Mouse (Mus musculus): Measurements from ENCODE around the gene Crym.

The Crym gene

GRCm38 (mm10) chr7:120201771-120202170 is at the start of gene Crym:
TSS of gene Crym (minus strand) at chr7:120202111.
- peak; percentile 18 to 53 for DNase-seq

GRCm38 (mm10) chr7:120241092-120241491 is 39.2 kb upstream of the Crym start:
- DNase-seq: peak in 1 of 2 experiments; percentile 8

DNA sequence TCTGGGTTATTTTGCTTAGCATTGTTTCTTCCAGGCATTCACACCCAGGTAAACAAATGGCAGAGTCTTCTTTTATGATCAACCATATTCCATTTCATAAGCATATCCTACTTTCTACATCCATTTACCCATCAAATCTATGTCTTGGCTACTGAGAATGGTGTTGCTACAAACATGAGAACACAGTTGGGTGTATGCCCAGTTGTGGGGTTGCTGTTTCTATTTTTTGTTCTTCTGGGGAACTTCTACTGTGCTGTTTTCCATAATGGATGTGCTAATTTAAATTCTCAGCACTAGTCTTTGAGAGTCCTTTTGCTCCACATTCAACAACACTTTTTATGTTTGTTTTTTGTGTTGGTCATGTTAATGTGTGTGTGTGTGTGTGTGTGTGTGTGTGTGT is 26.6 kb upstream of the Crym start:
- DNase-seq: no peak

- no peak for DNase-seq
These were observed 4.1 kb upstream of the Crym start for GRCm38 (mm10) chr7:120205989-120206388.

GRCm38 (mm10) chr7:120203789-120204188 is 1.9 kb upstream of the Crym start, which contains the start of gene Abca14:
TSS of gene Abca14 (plus strand) at chr7:120203961.
- DNase-seq: peak; percentile 89 to 91

- peak; percentile 80 to 89 for DNase-seq
These were observed 623 bp downstream of the Crym start for GRCm38 (mm10) chr7:120201231-120201744.

DNA sequence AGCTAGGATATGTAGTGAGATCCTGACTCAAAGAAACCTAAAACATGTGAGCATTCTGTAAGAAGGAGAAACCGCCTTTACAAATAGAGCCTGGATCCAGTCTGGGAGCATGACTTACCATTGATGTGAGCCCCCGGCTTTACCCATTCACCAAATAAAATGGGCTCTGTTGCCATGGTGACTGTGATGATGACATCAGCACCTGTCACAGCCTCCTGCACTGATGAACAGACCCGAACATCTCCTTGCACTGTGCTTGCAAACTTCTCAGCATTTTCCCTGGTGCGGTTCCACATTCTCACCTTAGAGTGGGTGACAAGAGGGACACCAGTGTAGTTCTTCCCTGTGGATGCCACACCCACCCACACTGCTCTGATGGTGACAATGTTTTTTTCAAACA is 6.7 kb downstream of the Crym start:
- no peak for DNase-seq

DNA sequence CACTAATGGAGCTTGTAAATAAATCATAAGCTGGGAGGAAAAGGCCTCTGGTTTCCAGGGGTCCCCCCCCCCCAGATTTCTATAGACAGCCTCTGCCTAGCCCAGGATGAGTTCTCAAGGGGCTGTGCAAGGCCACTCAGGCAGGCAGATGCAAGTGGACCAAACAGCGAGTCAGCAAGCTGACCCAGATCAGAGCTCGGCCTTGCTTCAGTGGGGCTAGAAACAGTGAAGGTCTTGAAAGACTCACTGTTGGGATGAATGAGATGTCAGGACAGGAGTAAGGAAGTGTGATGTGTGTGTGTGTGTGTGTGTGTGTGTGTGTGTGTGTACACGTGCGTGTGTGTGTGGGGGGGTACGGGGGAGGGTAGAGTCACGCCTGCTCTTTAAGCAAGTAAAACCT is 9.1 kb downstream of the Crym start:
- DNase-seq: no peak

DNA sequence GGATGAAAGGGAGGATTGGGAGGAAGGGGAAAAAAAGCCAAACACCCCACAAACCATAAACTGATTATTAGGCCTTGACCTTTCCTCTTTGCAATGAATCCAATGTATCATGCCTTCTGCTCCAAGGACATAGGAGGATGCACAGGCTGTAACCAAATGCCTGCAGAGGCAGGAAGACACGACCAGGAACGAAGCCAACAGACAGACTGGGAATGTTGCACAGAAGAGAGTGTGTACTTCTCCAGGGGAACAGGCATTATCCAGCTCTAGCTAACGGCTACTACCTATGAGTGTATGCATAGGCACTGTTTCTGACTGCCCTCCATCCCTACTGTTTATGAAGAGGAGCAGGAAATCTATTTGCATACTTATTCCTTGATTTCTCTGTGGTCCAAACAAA is 9.7 kb downstream of the Crym start:
- DNase-seq: no peak

DNA sequence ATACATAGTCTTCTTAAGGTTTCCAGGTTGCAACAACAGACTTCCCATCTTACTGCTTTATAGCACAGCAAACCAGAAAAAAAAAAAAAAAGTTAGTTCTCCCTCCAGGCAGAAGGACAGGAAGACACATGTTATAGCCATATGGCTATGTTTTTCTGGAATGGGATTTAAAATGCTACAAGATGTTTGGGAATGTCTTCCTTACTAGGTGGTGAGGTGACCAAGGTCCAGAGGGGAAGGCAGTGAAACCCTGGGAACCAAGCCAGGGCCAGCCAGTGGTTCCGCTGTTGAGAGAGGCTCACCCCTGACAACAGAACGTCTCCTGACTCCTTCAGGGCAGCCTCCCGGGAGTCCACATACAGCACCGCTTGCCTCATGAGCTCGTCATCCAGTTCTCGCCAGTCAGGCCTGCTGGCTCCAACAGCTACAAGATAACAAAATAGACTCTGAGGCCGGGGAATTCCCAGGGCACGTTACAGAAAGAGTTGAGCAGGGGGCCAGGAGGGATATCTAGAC is 11.7 kb downstream of the Crym start:
- DNase-seq: peak; percentile 86 to 94

DNA sequence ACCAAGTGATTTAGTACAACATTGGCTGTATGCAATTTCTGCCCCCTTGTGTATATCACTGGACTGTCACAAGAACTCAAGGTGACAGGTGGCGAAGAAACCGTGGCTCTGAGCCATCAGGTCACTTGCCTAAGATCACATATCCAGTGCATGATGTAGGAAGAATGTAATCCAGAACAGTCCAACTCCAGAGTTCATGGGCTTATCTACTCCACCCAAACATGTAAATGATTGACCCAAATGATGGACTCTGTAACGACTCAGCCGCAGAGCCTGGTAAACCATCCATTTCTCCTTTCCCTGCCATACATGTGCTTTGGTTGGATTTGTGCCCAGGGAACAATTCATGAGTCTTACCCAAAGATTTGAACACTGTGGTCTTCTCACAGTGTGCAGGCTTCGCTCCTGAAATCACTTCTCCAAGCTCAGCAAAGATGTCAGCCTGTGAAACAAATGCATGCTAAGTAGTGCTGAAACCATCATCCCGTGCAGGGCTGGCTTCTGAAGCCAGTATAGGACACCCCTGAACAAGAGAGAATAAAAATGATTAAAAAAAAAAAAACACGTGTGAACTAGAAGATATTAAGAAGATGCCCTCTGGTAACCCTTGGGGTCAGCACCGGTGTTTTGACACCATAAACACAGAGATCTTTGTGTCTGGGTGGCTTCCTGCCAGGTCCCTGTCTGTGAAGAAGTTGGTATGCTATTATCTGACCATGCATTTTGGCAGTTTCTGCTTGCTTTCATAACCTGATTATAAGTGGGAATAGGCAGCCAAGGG is 12.4 kb downstream of the Crym start:
- DNase-seq: peak; percentile 82 to 83

- peak; percentile 30 to 58 for DNase-seq
These were observed 13.0 kb downstream of the Crym start for GRCm38 (mm10) chr7:120188946-120189345.

DNA sequence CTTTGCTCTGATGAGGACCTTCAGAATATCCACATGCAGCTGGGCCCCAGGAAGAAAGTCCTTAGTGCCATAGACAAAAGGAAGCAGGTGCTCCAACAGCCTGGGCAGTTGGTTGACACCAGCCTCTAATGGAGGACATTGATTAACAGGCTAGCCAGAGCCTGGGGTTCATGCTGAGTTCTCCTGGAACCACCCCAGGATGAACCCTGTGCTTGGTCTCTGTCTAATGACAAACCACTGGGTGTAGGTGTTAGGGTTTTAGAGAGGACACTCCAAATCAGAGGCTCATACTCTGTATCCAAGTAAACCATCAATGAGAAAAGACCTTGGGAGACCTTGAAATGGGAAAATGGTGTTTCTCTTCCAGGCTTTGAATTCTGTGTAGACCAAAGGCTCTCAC is 19.0 kb downstream of the Crym start:
- DNase-seq: no peak

GRCm38 (mm10) chr7:120181401-120182230 is 20.3 kb downstream of the Crym start:
- no peak for DNase-seq

GRCm38 (mm10) chr7:120180547-120180946 is 21.4 kb downstream of the Crym start:
- no peak for DNase-seq

- DNase-seq: no peak
These were observed 23.0 kb downstream of the Crym start for GRCm38 (mm10) chr7:120178935-120179334.

DNA sequence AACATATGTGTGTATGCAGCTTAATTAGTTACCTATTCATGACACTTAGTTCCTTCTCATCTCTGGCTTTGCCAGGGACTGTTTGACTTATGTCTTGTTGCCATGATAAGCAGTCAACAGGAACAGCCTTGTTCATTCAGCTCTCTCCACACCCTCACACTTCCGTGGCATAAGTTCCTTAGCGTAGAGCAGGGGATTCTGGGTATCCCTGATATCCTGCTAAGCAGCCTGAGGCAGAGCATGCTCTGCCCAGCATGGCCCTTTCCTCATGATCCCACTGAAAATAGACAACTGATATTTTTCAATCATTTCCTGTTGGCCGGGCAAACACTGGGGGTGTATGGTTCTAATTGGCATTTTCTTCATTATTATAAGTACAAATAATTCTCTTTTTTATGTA is 24.3 kb downstream of the Crym start:
- no peak for DNase-seq

- no peak for DNase-seq
These were observed 27.0 kb downstream of the Crym start for GRCm38 (mm10) chr7:120174723-120175504.

DNA sequence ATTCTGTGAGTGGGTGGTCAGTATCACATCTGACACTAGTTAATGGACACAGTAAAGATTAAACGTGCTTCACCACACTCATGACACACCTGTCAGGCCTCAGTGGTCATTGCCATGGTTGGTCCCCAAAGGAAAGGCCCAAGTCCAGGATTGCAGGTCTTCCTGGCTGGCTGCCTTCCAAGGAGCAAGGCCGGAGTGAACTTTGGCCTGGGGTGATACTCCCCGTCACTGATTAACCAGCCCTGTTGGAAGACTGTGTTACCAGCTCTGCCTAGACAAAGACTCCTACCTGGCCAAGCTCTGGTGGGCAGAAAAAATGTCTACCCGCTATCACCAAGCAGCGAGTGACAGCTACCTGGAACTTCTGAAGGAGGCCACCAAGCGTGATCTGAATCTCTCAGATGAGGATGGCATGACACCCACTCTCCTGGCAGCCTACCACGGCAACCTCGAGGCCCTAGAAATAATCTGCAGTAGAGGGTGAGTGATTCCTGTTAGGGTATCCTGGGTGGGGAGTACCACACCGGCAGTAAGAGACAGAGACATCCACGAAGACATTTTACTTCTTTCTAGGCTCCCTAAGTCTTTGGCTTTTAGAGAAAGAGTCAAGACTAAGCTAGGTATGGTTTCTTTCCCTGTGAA is 28.2 kb downstream of the Crym start, which contains the start of gene Anks4b:
Gene Anks4b, plus strand, starts transcription at position 256 of the 642 bp plus-strand sequence.
- DNase-seq: peak; percentile 90 to 95

DNA sequence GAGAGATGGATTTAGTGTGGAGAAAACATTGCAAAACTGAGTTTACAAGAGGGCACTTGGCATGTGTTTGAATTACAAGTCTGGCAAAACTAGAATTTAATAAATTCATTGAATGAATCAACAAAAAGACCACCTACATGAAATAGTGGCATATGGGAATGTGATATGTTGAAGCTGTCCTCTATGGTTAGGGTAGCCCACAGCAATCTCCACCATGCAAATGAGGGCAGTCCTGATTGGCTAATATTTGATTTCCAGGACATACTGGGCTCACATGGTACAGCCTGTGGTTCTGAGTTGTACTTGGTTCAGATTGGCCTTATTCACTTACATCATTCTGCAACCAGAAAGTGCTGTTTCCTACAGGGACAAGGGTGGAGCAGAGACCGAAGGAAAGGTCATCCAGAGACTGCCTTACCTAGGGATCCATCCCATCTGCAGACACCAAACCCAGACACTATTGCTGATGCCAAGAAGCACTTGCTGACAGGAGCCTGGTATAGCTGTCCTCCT is 29.7 kb downstream of the Crym start:
- DNase-seq: no peak

GRCm38 (mm10) chr7:120163581-120164251 is 38.2 kb downstream of the Crym start:
- peak; percentile 46 to 76 for DNase-seq

Measured in kidney, postnatal 25 days (tissue).